Mouse (Mus musculus): ENCODE data around the gene Neu3. TPM values are rescaled to one million over a fixed set of nuclear protein-coding genes. Genes with fewer than 3 reads are reported as not detected.

The Neu3 gene
- 1 to 10 TPM; 2.5 to 3.0 TPM for total RNA-seq (2021)
- long read RNA-seq, experiment 1, partial matches to known transcripts, result 0 of 5 reads
- long read RNA-seq, experiment 1, other reads (novel, unspliced or antisense), result 2 of 5 reads
- long read RNA-seq, experiment 2, partial matches to known transcripts, result 0 of 1 reads
- long read RNA-seq, experiment 2, other reads (novel, unspliced or antisense), result 1 of 1 reads

DNA sequence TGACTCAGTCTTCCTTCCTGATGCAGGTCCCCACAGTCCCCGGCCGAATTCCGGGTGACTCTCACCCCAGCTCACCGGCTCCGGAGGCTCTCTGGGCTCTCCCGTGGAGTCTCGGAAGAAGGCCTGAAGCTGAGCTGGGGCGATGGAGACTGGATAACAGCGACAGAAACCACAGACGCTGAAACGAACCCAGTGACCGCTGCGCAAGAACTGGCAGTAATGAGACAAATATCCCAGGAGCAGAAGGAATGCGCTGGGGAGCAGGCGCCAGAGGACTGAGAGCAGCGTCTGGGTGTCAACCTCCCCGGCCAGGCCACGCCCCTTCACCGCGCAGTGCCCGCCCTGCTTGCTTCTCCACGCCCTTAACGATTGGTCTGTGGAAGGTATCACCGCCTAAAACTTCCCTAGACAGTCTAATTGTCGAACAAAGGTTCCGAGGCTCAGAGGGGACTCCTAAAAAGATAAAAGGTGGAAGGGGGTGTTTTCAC is at the start of gene Neu3:
Neu3 (minus strand) TSS at position 335 of the 488 bp plus-strand sequence.
- peak; percentile 96 for DNase-seq (ENCODE audit: low spot score)

DNA sequence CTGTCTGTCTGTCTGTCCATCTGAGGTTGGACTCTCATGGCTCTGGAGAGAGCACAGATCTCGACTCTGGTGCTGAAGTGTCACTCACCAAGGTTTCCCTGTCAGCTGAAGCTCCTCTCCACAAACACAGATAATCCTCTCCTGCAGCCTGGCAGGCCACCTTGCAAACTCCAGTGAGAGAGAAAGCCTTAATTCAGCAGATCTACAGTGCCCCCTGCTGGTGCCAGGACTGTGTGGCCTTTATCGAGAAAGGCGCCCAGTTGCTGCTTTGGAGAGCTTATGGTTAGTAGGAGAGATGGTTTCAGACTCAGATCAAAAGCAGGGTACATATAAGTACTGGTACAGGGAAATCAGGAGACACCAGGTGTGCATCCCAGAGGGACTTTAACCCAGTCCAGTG is 48.1 kb upstream of the Neu3 start:
- peak; percentile 86 for DNase-seq (ENCODE audit: low spot score)

DNA sequence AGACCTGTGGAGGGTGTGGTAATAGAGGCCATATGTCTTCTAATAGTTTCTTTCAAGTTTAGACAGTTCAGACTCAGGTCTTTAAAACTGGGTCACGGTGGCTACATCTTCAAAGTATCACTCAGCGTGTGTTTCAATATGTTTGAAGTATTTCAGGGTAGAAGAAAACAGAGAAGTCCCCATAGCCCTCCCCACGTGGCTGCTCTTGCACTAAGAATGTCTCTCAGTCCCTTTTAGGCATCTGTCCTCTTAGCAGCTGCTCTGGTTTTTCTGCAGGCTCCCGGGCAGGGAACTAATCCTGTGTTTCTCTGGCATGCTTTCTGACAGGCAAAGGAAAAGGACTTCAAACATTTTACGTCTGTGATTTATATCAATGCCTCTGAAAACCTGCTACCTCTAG is 47.7 kb upstream of the Neu3 start:
- no peak for DNase-seq (ENCODE audit: low spot score)

DNA sequence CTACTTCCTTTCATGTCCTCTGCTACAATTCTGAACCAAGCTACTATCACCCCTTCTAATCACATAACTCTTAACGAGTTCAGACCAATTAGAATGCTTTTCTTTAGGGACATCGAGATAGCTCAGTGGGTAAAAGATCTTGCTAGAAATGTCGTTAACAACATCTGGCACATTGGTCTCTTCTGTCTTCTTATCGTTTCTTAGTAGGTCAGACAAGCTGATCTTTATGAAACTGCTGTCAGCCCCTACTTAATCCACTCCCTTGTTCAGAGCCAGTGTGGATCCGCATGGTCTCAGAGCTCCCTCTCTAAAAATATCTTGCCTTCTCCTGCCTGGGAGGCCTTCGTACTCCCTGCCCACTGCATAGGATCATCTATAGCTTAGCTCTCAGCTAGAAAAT is 45.7 kb upstream of the Neu3 start:
- no peak for DNase-seq (ENCODE audit: low spot score)

DNA sequence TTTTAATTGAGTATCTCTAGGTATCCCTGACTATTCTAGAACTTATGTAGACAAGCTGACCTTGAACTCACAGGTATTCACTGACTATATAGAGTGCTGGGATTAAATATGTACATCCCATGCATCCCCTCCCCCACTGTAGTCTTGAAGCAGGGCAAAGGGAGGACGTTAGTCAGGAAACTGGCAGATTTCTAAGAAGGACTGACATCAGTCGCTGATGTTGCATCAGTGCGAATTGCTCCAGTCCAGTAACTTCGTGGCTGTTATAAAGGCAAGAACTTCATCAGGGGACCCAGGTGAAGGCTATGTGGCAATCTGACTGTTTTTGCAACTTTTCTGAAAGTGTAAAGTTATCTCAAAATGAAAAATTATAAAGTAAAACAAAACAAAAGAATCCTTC is 41.1 kb upstream of the Neu3 start:
- DNase-seq (ENCODE audit: low spot score), result no peak

DNA sequence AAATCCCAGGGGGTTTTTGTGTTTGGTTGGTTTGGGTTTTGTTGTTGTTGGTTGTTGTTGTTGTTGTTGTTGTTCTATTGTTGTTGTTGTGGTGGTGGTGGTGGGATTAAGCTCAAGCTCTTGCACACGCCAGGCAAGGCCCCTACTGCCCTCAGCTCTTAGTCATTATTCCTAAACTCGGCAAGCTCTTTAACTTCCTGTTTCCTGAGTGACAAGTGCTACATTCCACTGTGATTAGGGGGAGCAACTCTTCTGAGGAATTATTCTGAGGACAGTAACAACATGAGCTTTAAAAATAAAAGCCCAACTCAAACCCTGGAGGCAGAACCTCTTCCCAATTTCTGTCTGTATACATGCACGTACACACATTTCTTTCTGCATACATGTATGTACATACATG is 37.0 kb upstream of the Neu3 start:
- DNase-seq (ENCODE audit: low spot score), result no peak

DNA sequence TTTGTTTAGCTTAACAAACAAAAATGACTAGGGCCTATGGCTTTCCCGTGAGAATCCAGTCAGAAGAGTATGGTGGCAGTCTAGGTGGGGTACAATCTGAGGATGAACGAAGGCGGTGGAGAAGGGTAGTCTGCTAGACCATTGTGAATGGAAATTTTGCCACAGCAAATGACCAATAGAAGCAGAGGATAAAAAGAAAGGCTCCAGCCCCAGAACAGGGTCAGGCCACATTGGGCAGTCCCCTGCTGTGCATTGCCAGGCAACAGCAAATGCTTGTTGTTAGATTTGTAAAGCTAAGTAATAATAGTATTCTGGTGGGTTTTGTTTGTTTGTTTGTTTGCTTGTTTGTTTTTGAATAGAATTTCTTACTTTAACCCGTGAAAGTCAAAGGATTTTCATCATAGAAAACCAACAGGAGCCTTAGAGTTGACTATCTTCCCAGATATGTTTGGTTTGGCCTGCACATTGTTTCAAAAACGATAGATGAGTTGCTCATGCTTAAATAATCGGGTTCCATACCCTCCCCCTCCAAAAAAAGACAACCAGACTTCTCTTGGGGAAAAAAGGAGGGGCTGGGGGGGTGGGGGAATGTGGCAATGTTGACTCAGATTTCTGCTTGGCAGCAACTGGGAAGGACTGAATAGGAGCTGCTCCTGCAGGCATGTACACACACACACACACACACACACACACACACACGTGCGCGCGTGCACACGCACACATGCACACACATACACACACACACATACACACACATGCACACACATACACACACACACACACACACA is 36.2 kb upstream of the Neu3 start:
- DNase-seq (ENCODE audit: low spot score), result no peak

DNA sequence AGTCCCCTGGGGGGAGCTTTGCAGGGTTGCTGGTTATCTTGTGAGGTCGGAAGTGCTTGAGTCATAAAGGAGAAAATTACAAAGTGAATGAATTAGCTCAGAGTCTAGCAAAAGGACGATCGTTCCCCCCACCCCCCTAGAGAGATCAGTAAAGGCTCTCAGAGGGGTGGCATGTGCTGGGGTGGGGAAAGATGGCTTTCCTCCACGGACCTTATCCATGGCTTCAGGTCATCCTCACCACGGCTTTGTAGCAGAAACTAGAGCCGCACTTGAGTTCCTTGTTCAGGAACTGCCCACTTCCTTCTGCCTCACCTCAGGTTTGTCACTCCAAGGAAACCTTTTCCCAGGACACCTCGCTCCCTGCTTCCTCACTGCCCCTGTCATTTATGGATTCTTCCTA is 35.1 kb upstream of the Neu3 start, which contains the start of gene Spcs2:
Spcs2 (minus strand) TSS at position 101 of the 400 bp plus-strand sequence.
- no peak for DNase-seq (ENCODE audit: low spot score)

DNA sequence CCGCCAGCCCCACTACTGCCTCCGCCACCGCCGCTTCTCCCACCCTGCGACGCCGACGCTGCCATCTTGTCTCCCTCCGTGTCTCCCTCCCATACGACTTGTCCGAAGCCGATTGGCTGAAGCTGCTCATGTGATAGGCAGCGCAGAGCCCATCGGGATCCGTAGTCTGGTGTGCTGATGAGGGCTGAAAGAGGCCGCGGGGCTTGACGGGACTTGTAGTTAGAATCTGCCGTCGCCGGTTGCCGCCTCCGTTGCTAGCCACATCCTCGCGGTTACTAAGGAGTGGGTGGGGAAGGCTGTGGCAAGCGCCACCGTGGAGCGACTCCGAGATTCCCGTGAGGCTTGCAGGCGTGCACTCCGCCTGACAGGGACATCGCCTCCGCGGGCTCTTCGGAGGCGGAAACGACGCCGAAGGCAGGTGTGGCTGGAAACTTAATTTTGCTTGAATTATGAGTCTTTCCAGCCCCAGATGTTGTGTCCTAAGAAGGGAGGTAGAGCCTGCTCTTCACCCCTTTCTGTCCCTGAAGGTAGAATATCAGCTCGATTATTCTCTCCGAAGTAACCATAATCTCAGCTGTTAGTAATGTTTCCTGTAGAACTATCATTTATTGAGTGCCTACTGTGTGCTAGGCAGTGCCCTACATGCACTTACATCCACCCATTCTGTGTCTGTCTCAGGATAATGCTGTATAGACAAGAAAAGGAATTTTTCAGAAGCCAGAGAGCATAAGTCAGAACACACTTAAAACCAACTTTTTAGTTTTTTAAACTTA is 30.8 kb upstream of the Neu3 start, which contains the start of gene Xrra1:
Xrra1 (plus strand) TSS at position 304 of the 773 bp plus-strand sequence.
- peak; percentile 98 for DNase-seq (ENCODE audit: low spot score)

DNA sequence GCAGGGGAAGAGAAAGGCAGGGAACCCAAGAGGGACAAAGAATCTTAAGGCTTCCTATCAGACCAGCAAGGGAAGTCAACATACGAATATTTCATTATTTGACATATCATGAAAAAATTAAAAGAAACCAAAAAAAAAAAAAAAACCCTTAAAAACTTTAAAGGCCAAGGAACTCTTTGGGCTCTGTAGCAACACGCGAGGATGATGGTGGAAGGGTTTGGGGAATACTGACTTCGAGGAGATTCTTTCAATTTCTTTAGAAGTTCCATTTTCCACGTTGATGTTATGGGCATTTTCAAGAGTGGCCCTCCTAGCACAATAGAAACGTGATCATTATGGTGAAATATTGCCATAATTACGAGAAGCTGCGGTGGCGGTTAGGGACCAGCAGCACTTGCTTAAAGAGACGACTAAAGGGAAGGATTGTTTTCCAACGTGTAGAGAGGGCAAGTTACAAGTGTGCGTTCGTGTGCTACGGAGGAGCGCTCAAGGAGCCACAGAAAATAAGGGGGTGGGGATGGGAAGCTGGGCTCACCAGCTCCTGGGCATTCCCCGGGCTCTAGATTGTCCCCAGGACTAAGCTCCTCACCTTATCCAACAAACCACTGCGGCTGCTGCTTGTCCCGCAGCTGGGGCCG is 30.1 kb upstream of the Neu3 start:
- no peak for DNase-seq (ENCODE audit: low spot score)

DNA sequence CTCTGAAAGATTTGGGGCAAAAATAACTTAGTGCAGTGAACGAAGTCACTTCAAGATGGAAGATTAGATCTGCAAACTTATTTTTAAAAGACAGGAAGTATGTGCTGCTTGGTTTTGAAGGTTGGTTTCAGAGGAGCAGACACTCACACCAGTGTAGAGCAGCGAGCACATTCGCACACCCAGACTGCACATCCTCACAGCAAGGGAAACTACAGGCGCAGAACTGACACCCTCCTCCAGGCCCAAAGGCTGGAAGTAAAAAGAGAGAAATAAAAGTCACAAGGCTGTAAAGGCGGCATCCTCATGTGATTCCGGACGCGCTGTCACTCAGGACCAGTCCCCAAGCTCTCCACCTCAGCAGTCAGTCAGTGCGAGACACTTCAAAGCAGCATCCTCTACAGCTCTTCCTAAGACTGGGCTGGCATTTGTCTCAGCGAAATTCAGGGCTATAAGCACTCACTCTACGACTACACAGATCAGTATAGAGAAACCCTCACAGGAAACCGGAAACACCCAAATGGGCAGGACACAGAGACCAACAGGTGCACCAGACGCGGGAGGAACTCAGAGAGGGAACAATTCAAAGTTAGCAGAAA is 28.1 kb upstream of the Neu3 start:
- no peak for DNase-seq (ENCODE audit: low spot score)

DNA sequence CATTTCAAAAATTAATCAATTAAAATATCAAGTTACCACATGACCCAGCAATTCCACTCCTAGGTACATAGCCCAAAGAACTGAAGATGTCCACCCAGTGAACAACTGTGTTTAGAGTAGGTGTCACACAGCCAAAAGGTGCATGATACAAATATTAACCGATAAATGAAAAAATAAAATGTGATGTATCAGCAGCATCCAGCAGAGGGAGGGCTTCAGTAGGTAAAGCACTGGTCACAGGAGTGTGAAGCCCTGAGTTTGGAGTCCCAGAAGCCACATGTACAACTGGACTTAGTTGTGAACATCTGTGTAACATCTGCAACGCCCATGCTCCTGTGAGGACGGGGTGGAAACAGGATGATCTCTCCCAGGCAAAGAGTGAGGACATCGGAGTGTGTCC is 26.1 kb upstream of the Neu3 start:
- no peak for DNase-seq (ENCODE audit: low spot score)

DNA sequence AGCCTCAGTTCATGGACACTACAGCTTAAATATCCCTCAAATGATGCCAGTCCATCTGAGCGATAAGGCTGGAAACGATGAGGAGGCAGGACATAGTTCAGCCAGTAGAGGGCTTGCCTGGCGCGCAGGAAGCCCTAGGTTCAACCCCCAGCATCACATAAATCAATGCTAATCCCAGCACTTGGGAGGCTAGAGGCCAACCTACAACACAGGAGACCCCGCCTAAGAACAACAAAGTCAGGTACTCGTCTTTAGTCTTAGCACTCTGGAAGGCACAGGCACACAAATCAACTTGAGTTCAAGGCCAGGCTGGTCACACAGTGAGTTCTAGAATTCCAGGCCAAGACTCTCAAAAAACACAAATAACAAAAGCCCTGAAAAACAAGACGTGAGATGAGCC is 25.1 kb upstream of the Neu3 start:
- no peak for DNase-seq (ENCODE audit: low spot score)

DNA sequence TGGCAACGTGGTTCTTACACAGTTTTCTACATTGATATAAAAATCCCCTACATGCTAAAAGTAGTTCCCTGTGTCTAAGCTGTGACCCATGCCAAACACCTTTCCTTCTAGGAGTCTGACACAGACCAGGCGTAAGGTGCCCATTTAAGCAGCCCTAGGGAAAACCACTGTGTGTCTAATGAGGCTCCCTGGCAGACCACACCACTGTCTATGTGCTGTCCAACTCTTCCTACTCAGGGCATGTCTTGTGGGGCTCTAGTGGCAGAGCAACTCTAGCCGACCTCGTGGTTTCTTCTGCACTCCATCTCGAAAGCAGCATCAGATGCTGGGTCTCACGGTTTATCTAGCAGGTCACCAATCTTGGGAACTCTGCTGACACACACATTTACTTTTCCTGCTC is 23.4 kb upstream of the Neu3 start:
- DNase-seq (ENCODE audit: low spot score), result peak; percentile 9

DNA sequence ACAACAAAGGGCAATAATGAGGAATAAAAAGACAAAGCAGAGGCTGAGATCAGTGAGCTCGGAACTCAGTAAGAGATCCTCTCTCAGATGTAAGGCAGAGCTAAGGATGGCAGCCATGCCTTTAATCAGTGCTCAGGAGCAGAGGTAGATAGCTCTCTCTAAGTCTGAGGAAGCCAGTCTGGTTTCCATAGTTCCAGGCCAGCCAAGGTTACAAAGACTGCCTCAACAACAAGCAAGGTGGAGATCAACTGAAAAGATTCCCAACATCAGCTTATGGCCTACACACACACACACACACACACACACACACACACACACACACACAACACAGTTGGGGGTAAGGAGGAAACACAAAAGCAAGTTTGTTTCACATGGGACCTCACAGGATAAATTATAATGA is 22.9 kb upstream of the Neu3 start:
- DNase-seq (ENCODE audit: low spot score), result no peak

DNA sequence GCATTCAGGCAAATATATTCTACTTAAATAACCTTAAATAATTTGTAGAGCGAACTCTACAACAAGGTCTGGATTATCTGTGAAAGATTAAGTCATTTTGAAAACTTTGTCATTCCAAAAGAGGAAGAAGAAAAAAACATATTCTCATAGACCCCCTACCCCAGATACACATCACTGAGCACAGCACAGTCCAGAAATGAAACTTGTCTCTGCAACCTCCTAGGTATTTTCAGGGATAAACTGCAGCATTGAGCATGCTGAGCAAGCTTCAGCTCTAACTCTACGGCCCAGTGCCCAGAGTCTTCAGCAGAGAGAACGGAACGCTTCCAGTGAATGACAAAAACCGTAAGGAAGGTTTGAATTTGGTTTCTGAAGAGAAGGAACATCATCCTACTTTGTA is 22.3 kb upstream of the Neu3 start:
- DNase-seq (ENCODE audit: low spot score), result no peak

DNA sequence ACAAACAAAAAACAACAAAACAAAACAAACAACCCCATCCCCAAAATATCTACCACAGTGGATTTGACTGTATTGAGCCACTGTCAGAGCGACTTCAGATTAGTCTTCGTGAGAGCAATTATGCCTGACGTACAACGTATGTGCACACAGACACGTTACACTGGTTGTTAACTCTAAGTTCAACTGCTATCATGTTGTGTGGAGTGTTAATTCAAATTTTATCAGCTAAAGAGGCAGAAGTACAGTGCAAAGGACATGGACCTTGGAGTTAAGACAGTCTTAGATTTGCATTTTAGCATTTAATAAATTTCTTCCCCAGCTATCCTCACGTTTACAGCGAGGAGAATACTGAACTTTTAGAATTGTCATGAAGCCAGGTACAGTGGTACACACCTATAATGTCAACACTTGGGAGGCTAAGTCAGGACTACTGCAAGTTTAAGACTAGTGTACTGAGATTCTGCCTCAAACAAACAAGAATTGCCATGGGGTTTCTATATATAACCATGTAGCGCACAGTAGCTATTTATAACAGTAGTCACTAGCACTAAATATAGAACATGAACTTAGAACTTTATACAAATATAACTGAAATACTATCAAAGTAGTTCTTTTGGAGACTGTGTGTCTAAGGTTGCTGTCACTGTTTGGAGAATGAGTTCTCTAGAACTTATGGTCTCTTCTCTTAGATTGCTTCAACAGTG is 17.5 kb upstream of the Neu3 start:
- peak; percentile 21 for DNase-seq (ENCODE audit: low spot score)

DNA sequence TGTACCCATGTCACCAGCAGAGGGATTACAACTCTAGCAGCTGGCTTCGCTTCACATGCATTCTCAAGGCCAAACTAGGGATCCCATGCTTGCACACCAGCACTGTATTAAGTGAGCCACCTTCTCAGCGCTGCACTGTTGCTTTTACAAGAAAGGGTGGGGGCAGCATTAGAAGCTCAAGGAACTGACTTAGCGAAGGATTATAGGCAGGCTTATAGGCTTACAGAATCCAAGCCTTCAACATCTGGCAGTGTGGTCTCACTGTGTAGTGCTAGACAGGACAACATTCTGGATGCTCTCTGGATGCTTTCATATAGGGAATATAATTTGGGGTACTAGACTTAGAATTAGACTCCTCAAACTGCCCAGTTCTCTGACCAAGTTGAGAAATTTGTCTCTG is 10.0 kb upstream of the Neu3 start:
- no peak for DNase-seq (ENCODE audit: low spot score)

DNA sequence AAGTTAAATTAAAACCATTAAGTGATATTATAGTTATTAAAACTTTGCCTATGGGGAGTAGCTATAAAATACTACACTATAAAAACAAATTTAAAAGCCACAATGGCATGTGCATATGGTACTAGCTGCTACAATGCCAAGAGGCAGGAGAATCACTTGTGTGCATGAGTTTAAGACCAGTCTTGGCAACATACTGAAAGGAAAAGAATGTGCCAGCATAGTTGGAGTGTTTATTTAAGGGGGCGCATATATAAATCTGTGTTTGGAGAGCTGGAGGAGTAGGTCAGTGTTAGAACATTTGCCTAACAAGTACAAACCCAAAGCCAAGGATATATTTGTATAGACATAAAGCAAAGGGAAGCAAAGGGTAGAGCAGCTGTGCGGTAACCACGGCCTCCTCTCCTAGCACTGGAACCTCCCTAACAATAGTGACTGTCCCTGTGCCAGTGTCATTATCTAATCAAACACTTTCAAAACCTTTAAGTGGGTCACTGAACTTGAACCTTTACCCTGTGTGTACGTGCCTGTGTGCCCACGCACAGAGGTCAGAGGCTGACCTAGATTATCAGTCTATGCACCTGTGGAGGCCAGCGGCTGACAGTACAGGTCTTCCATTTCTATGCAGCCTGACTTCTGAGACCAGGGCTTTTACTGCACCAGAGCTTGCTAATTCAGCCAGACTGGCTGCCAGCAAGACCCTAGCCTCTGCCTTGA is 9.3 kb upstream of the Neu3 start:
- DNase-seq (ENCODE audit: low spot score), result no peak

DNA sequence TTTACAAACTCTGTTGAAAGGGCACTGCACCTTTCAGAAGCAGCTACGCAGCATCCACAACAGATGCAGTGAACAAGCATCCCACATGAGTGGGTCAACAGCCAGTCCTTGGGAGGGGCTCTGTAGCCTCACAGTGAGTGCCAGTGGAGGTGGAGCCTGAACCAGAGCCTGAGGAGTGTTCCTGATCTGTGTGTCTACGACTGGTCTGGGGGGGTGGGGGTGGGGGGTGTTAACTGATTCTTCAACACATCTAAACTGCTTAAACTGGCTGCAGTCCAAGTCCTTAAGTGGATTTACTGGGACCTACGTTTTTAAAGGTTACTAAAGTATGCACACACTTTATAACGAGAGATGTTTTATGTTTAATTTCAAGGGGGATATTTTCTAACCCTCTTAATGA is 8.6 kb upstream of the Neu3 start:
- DNase-seq (ENCODE audit: low spot score), result no peak
